Mouse (Mus musculus) layer of hippocampus, adult 11-12 months (tissue): ENCODE measurements around the gene Eif2b4.
"Not testable (repeated sequence)": the region's sequence is repeated elsewhere in the genome, so short reads cannot be mapped to it uniquely, and the experiment has no call there.

Experiments
- DNase-seq: peaks from one replicate; pipeline ENCODE4 v3.0.0; 2022; ENCODE audit warnings: low spot score

Eif2b4 gene

DNA sequence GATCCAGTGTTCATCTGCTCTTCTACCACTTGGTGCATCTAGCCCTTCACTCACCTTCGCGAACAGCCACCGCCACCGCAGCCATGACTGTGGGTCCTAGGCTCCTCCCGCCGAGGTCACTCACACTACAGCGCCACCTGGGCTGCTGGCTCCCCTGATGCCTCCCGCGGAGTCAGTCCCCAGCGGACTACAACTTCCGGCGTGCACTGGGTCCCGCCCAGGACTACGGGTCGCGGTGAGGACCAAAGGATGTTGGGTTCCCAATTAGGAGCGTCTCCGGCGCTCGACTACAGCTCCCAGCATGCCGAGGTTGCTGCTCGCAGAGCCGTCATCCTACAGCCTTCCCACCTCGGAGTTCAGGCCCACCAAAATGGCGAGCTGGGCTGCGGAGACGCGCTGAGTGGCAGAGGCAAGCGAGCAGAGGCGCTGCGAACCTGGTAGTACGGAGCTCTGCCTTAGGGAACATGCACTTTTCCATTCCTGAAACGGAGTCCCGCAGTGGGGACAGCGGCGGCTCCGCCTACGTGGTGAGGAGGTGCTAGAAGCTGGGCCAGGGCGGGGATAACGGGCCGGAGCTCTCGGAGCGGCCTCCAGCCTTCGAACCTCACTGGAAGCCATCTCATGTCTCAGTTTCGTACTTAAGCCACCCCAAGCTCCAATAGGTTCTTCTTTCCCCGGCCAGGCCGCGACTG, at the start of gene Eif2b4, which contains the start of gene Snx17:
TSS of gene Eif2b4 (minus strand) at position 492 of the 692 bp plus-strand sequence.
TSS of gene Snx17 (plus strand) at position 289 of the 692 bp plus-strand sequence.
- peak; percentile 99 for DNase-seq

DNA sequence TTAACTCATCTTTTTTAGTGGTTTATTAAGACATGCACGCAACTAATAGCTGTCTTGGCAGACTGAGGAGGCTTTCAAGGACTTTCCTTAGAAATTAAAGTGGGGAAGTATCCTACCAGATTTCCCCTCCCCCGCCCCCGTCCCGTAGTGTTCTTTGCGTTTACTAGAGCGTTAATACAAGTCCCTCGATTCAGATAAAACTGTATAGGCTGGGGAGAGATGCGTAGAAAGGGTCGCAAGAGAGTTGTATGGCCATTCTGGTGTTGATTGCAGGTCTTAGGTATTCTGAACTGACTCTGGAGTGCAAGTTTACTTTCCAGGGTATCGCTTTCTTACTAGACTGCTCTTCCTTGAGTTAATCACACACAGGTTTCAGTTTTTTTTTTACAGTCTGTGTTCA, 49.0 kb upstream of the Eif2b4 start:
- DNase-seq, result no peak

DNA sequence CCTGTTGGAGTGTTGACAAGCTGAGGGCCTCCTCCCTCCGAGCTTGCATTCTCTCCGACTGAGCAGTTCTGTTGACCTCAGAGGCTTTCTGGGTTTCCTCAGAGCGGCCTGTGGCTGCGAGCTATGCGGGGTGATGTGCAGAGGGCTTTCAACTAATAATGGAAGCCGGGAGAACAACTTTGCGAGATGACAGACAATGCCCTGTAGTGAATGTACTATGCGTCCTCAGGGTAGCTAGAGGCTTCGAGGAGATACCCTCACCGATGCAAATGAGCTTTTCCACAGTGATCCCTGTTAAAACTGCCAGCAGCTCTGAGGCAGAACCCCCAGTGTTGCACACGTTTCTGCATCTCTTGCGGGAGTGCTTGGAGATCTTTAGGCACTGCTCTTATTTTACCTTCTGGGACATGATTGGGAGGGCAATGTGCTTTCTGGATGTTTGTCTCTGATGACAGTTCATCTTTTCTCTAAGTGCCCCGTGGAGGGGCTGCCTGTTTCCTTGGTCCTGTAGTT, 48.3 kb upstream of the Eif2b4 start:
- no peak for DNase-seq

DNA sequence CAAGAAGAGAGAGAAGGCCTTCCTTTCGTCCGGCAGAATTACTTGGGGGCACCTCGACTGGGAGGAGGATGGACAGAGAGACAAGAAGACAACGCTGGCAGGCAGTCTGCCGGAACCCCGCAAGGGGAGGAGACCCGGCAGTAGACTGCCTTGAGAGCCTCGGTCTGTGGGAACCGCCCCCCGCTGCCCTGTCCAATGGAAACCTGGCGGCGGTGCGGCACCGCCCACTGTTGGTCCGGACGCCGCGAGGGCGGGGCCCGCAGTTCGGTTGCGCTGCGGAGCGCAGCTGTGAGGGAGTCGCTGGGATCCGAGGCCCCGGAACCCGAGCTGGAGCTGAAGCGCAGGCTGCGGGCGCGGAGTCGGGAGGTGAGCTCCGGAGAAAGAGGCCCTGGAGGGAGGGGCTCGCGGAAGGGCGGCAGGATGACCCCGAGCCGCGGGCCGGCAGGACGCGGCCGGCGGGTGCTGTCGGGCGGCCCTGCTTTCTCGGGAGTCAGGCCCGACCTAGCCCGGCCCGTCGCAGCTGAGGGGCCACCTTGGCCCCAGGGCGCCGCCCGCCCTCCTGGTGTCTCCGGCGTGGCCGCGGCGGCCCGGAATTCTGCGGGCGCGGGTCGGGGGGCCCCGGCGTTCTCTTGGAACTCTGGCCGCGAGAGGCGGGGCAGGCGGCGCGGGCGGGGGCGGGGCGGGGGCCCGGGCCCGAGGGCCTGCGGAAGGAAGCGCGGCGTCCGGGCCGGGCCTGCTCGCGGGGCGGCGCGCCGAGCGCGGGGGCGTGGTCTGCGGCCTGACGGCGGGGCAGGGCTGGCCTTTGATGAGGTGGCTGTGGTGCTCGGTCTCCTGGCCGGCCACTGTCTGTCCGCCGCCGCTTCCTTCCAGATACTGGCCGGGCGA, 47.6 kb upstream of the Eif2b4 start, which contains the start of the genes Nrbp1 and Gm9970:
TSS of gene Nrbp1 (plus strand) at position 228 of the 885 bp plus-strand sequence.
TSS of gene Gm9970 (minus strand) at position 596 of the 885 bp plus-strand sequence.
- peak; percentile 95 for DNase-seq

DNA sequence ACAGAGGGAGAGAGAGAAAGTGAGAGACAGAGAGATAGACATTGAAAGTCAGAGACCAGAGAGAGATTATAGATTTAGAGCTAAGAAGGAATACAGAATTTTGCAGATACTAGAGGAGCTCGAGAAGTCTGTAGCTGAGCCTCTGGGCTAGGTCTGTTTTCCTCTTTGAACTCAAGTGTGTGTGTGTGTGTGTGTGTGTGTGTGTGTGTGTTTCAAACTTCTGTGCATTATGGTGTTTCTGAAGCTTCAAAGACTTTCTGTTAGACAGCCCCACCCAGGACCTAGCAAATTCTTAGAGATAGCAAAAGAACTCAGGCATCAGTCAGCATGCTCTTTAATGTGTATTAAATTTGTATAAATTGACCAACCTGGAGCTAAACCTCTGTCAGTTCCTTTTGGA, 33.4 kb upstream of the Eif2b4 start:
- DNase-seq, result no peak

DNA sequence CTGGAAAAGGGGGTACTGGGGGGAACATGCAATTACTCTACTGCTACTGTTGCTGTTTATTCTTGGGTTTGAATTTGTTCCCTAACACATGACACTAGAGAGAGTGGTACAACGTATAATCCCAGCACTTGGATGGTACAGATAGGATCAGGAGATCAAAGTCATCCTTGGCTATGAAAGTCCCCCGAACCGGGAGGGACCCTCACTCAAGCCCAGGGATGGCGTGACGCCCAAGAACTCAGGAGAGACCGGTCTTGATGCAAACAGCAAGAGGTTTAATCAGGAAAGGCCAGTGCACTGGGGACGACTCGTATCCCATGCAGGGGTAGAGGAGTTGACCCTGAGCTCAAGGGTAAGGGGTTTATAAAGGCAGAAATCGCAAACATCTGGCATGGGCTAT, 29.5 kb upstream of the Eif2b4 start:
- no peak for DNase-seq

DNA sequence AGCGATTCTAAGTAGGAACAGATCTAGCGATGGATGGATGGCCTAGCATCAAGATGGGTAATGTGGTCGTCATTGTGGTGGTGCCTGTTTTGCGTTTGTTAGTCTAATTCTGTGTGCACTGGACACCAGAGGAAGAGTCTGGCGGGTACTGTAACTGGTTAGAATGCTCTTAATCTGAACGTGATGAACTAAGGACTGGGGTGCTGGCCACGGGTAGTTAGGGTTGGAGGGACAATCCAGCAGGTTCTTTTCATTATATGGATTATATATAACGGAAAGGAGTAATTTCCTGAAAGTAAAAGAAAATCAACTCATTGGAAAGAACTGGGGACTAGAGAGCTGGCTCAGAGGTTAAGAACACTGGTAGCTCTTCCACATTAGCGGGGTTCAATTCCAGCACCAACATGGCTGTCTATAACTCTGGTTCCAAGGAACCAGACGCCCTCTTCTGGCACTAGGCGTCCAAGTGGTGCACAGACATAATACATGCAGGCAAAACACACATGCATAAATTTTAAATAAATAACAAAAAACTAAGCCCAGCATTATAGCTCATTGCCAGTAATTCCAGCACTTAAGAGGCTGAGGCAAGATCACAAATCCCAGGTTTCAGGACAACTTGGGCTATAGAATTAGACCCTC, 28.2 kb upstream of the Eif2b4 start:
- peak; percentile 58 for DNase-seq

DNA sequence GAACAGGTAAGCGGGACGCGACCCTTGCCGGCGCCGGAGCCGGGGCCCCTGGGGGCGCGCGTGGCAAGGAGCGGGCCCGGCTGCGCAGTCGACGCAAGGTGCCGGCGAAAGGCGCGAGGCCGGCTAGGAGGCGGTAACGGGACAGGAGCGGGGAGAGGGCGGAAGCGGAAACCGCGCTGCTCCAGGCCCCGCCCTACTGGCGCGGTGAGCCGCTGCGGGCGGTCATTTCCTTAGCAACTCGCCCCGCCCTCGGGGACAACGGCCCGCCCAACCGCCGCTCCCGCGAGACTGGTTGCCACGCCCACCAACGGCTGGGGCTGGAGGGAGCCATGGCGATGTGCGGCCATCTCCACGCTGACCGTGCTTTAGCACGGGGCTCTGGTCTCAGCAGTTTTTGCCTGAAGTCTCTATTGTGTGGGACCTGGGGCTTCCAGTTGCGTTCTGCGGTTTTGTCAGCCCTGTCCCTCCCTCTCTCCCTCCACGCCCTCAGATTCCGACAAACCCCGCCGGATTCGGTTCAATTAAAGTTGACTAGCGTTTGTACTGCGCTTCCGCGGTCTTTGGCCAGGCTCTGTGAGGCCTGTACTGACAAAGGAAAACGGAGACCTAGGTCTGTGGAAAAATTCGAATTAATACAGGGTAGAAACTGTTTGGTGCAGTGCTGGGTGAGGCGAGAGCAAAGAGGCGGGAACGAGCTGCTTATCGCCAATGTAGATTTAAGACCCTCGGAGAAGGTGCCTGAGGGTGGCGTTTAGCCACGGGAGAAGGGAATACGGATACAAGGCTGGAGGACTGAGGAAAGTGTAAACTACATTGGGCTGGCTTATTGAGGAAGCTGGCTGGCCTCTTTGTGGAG, 27.4 kb upstream of the Eif2b4 start, which contains the start of gene Ppm1g:
TSS of gene Ppm1g (minus strand) at position 240 of the 856 bp plus-strand sequence.
- peak; percentile 95 for DNase-seq

DNA sequence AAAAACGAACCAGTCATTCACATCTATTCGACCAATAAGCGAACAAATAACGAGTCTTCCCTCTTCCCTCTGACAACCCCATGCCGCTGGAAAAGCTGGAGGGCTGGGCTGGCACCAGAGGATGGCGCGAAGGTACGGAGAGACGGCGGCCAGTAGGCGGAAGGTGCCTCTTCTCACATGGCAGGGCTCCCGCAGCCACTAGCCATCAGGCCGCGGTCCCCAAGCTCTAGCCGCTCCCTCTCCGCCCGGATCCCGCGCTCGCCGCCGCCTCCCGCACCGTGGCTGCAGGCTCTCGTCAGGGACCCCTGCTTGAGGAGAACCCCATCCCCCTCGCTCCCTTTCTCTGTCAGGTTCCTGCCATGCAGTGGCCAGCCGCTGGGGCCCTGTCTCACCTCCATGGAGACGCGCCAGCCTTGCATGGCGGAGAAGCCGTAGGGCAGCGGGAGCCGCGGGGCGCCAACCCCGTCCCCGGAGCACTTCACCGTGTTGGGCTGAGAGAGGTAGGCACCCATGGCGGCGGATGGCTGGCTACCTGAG, 26.7 kb upstream of the Eif2b4 start:
- DNase-seq, result peak; percentile 41

DNA sequence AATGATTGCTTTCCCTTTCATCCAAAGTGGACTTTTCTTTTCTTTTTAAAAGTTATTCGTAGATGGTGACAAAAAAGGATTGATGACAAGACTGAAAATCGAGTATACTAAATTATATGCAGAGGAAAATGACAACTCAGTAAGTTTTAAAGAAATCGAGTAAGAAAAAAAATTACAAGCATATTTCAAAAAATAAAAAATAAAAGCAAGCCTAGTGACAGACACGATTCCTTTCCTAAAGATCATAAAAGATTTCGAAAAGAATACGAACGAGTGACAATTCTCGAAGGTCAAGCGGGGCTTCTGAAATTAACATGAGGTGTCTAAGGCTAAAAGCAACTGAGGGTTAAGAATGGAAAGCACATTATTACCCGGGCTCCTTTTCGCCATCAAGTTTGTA, 26.2 kb upstream of the Eif2b4 start:
- no peak for DNase-seq

DNA sequence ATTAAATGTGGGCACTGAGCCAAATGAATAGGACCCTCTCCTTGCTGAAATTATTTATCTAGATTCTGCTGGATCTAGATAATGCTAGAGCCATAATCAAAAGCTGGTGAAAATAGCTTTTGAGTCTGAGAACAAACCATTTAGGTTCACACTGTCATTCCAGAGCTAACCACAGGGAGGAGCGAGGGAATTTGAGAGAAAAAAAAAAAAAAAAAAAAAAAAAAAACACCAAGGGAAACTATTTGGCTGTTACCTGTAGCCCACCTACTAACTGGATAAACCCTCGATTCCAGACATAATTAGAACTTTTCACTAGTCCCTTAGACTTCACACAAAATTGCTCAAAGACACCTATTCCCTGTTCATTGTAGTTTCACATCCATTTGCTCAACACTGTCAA, 25.8 kb upstream of the Eif2b4 start:
- no peak for DNase-seq

DNA sequence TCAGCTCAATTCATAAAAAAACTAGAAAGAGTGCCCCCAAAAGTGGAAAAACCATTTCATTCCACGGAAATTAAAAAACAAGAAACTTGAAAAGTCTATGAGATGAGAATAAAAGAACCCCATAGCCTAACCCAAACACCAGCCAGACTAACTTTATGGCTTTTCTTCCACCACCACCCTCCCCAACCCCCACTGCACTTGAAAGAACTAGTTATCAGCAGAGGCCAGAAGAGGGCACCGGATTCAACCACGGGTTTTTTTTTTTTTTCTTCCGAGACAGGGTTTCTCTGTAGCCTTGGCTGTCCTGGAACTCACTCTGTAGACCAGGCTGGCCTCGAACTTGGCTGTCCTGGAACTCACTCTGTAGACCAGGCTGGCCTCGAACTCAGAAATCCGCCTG, 25.1 kb upstream of the Eif2b4 start:
- no peak for DNase-seq

DNA sequence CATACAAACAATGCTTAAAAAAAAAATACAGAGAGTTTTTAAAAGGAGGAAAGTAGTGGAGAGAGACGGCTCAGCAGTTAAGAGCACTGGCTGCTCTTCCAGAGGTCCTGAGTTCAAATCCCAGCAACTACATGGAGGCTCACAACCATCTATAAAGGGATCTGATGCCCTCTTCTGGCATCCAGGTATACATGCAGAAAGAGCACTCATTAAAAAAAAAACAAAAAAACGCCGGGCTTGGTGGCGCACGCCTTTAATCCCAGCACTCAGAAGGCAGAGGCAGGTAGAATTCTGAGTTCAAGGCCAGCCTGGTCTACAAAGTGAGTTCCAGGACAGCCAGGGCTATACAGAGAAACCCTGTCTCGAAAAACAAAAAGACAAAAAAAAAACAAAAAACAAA, 23.3 kb upstream of the Eif2b4 start:
- not testable (repeated sequence) for DNase-seq

DNA sequence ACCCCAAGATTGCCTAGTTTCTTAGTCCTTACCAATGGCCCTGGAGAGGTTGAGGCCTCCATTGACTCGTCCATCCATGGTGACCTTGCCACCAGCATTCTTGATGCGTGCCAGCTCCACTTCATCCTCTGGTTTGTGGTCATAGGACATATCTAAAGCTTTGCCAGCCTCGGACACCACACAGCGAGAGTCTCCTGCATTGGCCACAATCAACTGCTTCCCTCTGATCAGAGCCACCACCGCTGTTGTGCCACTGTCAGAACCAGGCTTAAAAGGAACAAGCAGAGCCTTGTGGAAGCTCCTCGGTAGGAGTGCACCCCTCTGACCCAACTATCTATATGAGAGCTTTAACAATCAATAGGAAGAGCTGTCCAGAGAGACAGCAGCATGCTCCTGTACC, 11.2 kb upstream of the Eif2b4 start:
- DNase-seq, result no peak

DNA sequence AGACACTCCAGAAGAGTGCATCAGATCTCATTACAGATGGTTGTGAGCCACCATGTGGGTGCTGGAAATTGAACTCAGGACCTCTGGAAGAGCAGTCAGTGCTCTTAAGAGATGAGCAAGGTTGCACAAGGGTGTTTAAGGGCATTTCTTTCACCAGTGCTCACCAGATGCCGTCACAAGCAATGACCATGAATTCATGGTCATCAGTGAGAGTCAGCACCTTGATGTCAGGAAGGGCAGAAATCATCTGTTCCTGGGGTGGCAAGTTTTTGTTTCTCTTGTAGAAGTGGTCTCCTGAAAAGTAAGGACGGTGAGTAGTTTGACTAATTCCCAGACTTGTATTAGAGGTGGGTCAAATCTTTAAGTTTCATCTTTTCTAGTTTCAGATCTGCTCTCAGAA, 10.6 kb upstream of the Eif2b4 start:
- DNase-seq, result no peak

DNA sequence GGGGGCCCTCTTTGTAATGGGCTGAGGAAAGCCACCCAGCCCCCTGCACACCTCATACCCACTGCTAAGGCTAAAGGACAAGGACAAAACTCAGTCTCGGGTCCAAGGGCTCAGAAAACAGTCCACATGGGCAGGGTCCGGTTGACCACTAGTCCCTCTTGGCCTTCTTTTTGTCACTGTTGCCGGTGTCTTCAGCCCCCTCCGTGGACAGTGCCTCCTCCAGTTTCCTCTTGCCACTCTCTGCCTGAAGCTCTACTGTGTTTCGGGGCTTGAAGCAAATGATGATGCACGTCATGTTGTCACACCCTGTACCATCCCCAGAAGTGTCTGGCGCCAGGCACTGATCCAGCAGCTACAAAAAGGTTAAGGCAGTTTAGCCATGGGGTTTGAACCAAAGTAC, 9.7 kb upstream of the Eif2b4 start:
- DNase-seq, result no peak

DNA sequence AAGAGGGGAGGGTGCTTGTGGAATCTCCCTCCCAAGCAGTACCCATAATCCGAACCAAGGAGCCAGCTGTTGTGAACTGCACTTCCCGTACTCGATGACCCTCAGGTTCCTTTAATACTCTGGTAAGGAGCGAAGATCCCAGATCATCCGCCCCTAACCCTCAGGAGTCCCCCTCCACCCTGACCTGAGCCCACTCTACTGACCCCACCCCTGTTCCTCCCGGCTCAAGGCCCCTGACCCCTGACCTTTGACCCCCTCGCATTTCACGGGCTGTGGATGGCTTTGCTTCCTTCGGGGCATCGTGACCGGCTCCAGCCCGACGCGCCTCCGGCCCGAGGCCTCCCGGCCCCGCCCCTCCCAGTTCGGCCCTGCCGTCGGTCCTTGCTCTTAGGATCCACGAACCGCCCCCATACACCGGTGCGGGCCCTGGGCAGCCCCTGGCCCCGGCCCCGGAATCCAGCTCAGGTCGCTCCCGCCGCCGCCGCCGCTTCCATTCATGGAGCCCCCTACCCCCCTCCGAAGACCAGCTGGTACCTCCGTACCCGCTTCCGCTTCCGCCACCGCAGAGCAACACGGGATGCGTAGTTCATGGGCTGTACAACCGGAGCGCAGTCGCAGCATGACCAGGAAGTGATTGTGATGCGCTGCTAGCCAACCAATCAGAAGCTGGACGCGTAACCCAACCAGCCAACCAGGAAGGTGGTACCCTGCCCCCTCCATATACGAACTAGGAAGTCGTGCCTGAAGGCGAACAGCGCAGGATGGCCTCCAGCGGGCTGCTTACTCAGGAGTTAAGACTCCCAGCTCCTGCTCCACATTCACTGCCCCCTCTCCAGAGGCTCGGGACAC, 8.7 kb upstream of the Eif2b4 start, which contains the start of gene Zfp513:
TSS of gene Zfp513 (minus strand) at position 562 of the 849 bp plus-strand sequence.
- DNase-seq, result peak; percentile 98

DNA sequence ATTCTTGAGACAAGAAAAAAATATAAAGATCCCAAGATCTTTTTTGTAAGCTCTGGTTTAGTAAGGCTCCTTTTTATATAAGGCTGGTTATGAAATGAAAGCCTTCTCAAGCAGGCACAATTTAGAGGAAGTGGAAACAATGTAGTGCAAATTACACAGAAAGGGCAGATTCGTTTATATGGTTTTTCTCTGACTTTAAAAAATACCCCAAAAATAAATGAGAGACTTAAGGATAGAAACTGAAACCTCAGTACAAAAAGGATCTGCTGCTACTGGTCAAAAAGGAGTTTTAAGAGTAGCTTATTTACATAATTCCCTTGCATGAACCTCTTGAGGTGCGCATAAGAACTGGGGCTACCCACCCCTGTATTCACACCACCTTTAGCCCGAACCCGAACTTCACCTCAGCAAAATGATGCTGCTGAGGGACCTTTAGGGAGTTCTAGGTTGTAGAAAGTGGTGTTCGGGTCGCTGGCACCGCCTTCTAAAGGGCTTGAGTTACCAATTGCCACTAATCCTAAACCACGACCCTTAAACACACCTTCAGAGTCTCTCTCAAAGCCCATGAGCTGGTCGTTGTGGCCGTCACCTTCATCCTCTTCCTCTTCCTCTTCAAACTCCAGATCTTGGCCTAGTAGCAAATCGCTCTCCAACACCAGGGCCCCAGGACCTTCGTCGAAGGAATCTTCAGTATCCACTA, 8.0 kb upstream of the Eif2b4 start:
- no peak for DNase-seq

DNA sequence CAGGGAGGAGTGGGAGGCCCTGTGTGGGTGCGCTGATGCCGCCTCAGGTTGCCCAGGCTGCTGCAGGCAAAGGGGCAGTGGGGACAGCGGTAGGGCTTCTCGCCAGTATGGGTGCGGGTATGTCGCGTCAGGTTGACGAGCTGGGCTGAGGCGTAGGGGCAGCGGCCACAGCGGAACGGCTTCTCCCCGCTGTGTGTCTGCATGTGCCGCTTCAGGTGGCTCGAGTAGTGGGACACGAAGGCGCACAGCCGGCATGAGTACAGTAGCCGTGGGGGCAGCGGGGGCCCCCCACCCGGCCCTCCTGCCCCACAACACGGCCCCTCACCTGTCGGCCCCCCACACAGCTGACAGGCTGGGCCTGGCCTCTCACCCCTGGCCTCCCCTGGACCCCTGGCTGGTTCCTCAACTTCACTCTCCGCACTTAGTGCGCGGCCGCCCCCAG, 7.1 kb upstream of the Eif2b4 start:
- no peak for DNase-seq
